Mouse (Mus musculus): ENCODE data around the gene Hdgfl2. TPM values are rescaled to one million over a fixed set of nuclear protein-coding genes. Genes with fewer than 3 reads are reported as not detected.

The Hdgfl2 gene
- total and polyA plus RNA-seq, 3 experiments: 35.3 to 93.6 (median 68.9) TPM

DNA sequence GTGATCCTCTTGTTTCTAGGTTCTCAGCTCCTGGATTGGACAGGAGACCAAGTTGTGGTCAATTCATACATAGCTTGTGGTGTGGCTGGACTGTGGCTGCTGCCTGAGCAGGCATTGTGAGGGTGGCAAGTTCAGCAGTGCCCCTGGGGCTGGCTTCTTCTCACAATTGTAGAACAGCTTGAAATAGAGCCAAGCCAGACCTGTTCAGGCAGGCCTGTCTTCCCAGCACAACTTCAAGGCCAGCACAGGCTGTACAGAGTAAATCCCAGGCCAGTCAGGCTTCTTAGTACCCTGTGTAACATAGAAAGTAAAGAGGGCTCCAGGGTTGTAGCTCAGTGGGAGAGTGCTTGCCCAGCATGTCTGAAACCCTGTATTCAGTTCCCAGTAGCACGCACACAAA is 13.4 kb downstream of the Hdgfl2 start:
- no peak overlapping the region for H3K4me3 ChIP-seq (replicated peaks in 1 of 3; ENCODE audit: low read depth in 2 of 3, low read length in 2 of 3, poor library complexity in 1 of 3)
- no peak overlapping the region for H3K27ac ChIP-seq (ENCODE audit: insufficient read depth, low read depth)
- in situ Hi-C loops (cut with MboI; ENCODE audit: low pct_ligation_motif_present, low pct_unique_long_range_greater_than_20kb, low sequenced_read_pairs) (no loop called here), dilution Hi-C loops (cut with MboI; ENCODE audit: extremely low pct_ligation_motif_present, extremely low pct_unique_long_range_greater_than_20kb, low sequenced_read_pairs) (no loop called here)
- TF ChIP-seq PAX5 (IDR thresholded peaks at IDR 0.05; ENCODE audit: low read length) (no peak), TBP (conservative IDR thresholded peaks at IDR 0.05; ENCODE audit: low read depth, low read length) (no peak), NELFE (IDR thresholded peaks at IDR 0.05; ENCODE audit: low read depth, low read length) (no peak)
- H3K36me3 ChIP-seq (replicated peaks in 1 of 2; ENCODE audit: control insufficient read depth in 1 of 2, insufficient read depth in 1 of 2, low read length in 1 of 2): peaks cover 56 to 83% of the 10 kb centered on the region in 2 experiments
- H3K79me2 ChIP-seq (replicated peaks; ENCODE audit: control insufficient read depth, extremely low read depth, insufficient read depth, poor library complexity, severe bottlenecking): no peaks in the 10 kb centered on the region
- H3K27me3 ChIP-seq (replicated peaks): no peaks in the 10 kb centered on the region
- no peak overlapping the region for H3K4me2 ChIP-seq (ENCODE audit: insufficient read depth, low read depth, poor library complexity, severe bottlenecking)
- no peak overlapping the region for H3K9ac ChIP-seq (ENCODE audit: insufficient read depth, low read depth)
- H3K9me3 ChIP-seq (replicated peaks; ENCODE audit: low read length): no peaks in the 10 kb centered on the region
- no peak for DNase-seq (ENCODE audit: extremely low read depth)
- no peaks in the 10 kb centered on the region for H3K4me1 ChIP-seq (ENCODE audit: control insufficient read depth in 1 of 2, insufficient read depth in 2 of 2)

DNA sequence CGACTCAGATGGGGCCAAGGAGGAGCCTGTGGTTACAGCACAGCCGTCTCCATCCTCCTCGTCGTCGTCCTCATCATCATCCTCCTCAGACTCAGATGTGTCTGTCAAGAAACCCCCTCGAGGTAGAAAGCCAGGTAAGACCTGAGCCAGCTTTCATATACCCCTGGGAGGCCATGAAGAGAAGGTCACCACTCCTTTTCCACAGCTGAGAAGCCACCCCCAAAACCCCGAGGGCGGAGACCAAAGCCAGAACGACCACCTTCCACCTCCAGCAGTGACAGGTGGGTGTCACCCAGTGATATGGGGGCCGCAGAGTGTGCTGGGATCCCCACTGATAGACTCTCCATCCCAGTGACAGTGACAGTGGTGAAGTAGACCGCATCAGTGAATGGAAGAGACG is 17.4 kb downstream of the Hdgfl2 start:
- no peaks in the 10 kb centered on the region for H3K27me3 ChIP-seq (replicated peaks)
- dilution Hi-C loops (cut with MboI; ENCODE audit: extremely low pct_ligation_motif_present, extremely low pct_unique_long_range_greater_than_20kb, low sequenced_read_pairs) (no loop called here), in situ Hi-C loops (cut with MboI; ENCODE audit: low pct_ligation_motif_present, low pct_unique_long_range_greater_than_20kb, low sequenced_read_pairs) (no loop called here)
- no peaks in the 10 kb centered on the region for H3K79me2 ChIP-seq (replicated peaks; ENCODE audit: control insufficient read depth, extremely low read depth, insufficient read depth, poor library complexity, severe bottlenecking)
- no peaks in the 10 kb centered on the region for H3K9me3 ChIP-seq (replicated peaks; ENCODE audit: low read length)
- H3K27ac ChIP-seq (ENCODE audit: insufficient read depth, low read depth): no peak overlapping the region
- no peak for DNase-seq (ENCODE audit: extremely low read depth)
- peaks cover 82 to 88% of the 10 kb centered on the region in 2 experiments for H3K36me3 ChIP-seq (replicated peaks in 1 of 2; ENCODE audit: control insufficient read depth in 1 of 2, insufficient read depth in 1 of 2, low read length in 1 of 2)
- TF ChIP-seq MAFK (IDR thresholded peaks at IDR 0.05; ENCODE audit: insufficient replicate concordance, low read length) (no peak), ZMIZ1 (IDR thresholded peaks at IDR 0.05; ENCODE audit: low read depth, low read length) (no peak), ZNF384 (IDR thresholded peaks at IDR 0.05; ENCODE audit: low read depth, low read length) (no peak), RCOR1 (conservative IDR thresholded peaks at IDR 0.05; ENCODE audit: low read depth, low read length) (no peak), USF2 (conservative IDR thresholded peaks at IDR 0.05; ENCODE audit: low read depth, low read length) (no peak), SMC3 (IDR thresholded peaks at IDR 0.05; ENCODE audit: low read depth, low read length) (no peak), PAX5 (IDR thresholded peaks at IDR 0.05; ENCODE audit: low read length) (no peak), ELF1 (IDR thresholded peaks at IDR 0.05; ENCODE audit: low read depth, low read length) (no peak), ETS1 (conservative IDR thresholded peaks at IDR 0.05; ENCODE audit: low read depth, low read length) (no peak), CHD1 (IDR thresholded peaks at IDR 0.05; ENCODE audit: low read depth, low read length) (no peak), MAZ (IDR thresholded peaks at IDR 0.05; ENCODE audit: low read depth, low read length) (no peak), HCFC1 (IDR thresholded peaks at IDR 0.05; ENCODE audit: low read depth, low read length) (no peak), RAD21 (IDR thresholded peaks at IDR 0.05; ENCODE audit: low read depth, low read length) (no peak), ZC3H11A (IDR thresholded peaks at IDR 0.05; ENCODE audit: low read depth, low read length) (no peak), NELFE (IDR thresholded peaks at IDR 0.05; ENCODE audit: low read depth, low read length) (no peak), NRF1 (IDR thresholded peaks at IDR 0.05; ENCODE audit: low read depth, low read length) (no peak), POLR2AphosphoS2 (IDR thresholded peaks at IDR 0.05; ENCODE audit: low read depth, low read length) (no peak), MXI1 (IDR thresholded peaks at IDR 0.05; ENCODE audit: low read depth, low read length) (no peak), TBP (conservative IDR thresholded peaks at IDR 0.05; ENCODE audit: low read depth, low read length) (no peak)
- H3K4me2 ChIP-seq (ENCODE audit: insufficient read depth, low read depth, poor library complexity, severe bottlenecking): no peak overlapping the region
- H3K4me1 ChIP-seq (ENCODE audit: control insufficient read depth in 1 of 2, insufficient read depth in 2 of 2): no peaks in the 10 kb centered on the region
- no peak overlapping the region for H3K9ac ChIP-seq (ENCODE audit: insufficient read depth, low read depth)
- no peak overlapping the region for H3K4me3 ChIP-seq (replicated peaks in 1 of 3; ENCODE audit: low read depth in 2 of 3, low read length in 2 of 3, poor library complexity in 1 of 3)
